Mouse (Mus musculus) stomach, postnatal 0 days (tissue): ENCODE data around the gene Grwd1. TPM values are rescaled to one million over a fixed set of nuclear protein-coding genes. Genes with fewer than 3 reads are reported as not detected.

Experiments used
- ATAC-seq: fragments of 200-750 bp; cut with Nextera tagmentation; 2 replicates; pipeline ENCODE4 v1.8.0; 2017; ENCODE audit not compliant: low FRiP score, low TSS enrichment
- DNase-seq: peaks from one replicate; pipeline ENCODE4 v3.0.0-alpha.2; 2016; ENCODE audit warnings: low spot score
- H3K27ac ChIP-seq: fragments of 300-500 bp; sonication (generic); replicated peaks from 2 replicates; pipeline ENCODE4 v1.5.1; 2014; ENCODE audit warnings: mild to moderate bottlenecking, control low read depth
- H3K27me3 ChIP-seq: fragments of 300-500 bp; sonication (generic); 2 replicates; pipeline ENCODE4 v1.6.1; 2014; ENCODE audit warnings: low read length; ENCODE audit not compliant: control insufficient read depth, insufficient read depth
- H3K36me3 ChIP-seq: fragments of 300-500 bp; sonication (generic); 2 replicates; pipeline ENCODE4 v1.6.1; 2014; ENCODE audit warnings: low read length, mixed read lengths; ENCODE audit not compliant: control insufficient read depth, insufficient read depth
- H3K4me1 ChIP-seq: fragments of 300-500 bp; sonication (generic); replicated peaks from 2 replicates; pipeline ENCODE4 v1.6.1; 2014; ENCODE audit warnings: antibody characterized with exemption; ENCODE audit not compliant: control insufficient read depth, insufficient read depth
- H3K4me2 ChIP-seq: fragments of 300-500 bp; sonication (generic); replicated peaks from 2 replicates; pipeline ENCODE4 v1.6.1; 2014; ENCODE audit warnings: low read depth, mild to moderate bottlenecking, control low read depth, moderate library complexity
- H3K4me3 ChIP-seq: fragments of 300-500 bp; sonication (generic); 2 replicates; pipeline ENCODE4 v1.5.1; 2014; ENCODE audit warnings: low read depth, low read length, control low read depth
- H3K9ac ChIP-seq: fragments of 300-500 bp; sonication (generic); 2 replicates; pipeline ENCODE4 v1.6.1; 2014; ENCODE audit warnings: mild to moderate bottlenecking, low read length, control low read depth, mixed read lengths
- H3K9me3 ChIP-seq: fragments of 300-500 bp; sonication (generic); 2 replicates; pipeline ENCODE4 v1.6.1; 2016; ENCODE audit warnings: low read length; ENCODE audit not compliant: control insufficient read depth
- CTCF ChIP-seq: IDR thresholded peaks from 2 replicates; pipeline ENCODE4 v1.5.1; 2016; ENCODE audit warnings: antibody characterized with exemption, low read depth, mild to moderate bottlenecking, moderate library complexity
- EP300 ChIP-seq: optimal IDR thresholded peaks from 2 replicates; pipeline ENCODE3; 2016; ENCODE audit warnings: antibody characterized with exemption
- WGBS: fragments of 180-500 bp; shearing (Covaris S2); extraction: QIAGEN DNeasy Blood & Tissue Kit; methylation state at CpG from one replicate; pipeline ENCODE4 v1.1.7; 2014; 5-methylcytosine and 5-hydroxymethylcytosine counted together
- polyA plus RNA-seq: library from polyadenylated mRNA; unstranded; fragments of >200 nt; fragmentation: Nextera tagmentation; extraction: Ambion mirVana; gene quantifications from 2 replicates; pipeline ENCODE4 v1.2.1, GENCODE M21; 2015

Gene Grwd1
- polyA plus RNA-seq, 1 experiment from 2014 or later: 25.6 TPM

GRCm38 (mm10) chr7:45832428-45832827 is 1.7 kb upstream of the Grwd1 start:
- H3K27me3 ChIP-seq: peaks cover 9% of the 10 kb centered on the region
- H3K9ac ChIP-seq: no peak overlapping the region
- DNase-seq (peak; percentile 23), ATAC-seq (no peak)
- H3K27ac ChIP-seq: no peak overlapping the region
- peak overlapping the region; percentile 55 for H3K4me2 ChIP-seq
- H3K36me3 ChIP-seq: peaks cover 4% of the 10 kb centered on the region; the same call in 1 of the 2 replicates
- WGBS: 9% methylated on average over 29 of the region's 30 CpGs
- H3K9me3 ChIP-seq: no peaks in the 10 kb centered on the region
- H3K4me1 ChIP-seq: peaks cover 5% of the 10 kb centered on the region
- no peak for TF ChIP-seq CTCF
- no peak for TF ChIP-seq EP300
- peak overlapping the region; percentile 44 for H3K4me3 ChIP-seq

GRCm38 (mm10) chr7:45831128-45831525 is 383 bp upstream of the Grwd1 start:
- Histone ChIP-seq H3K9me3 (no peaks in the 10 kb centered on the region), H3K9ac (no peak overlapping the region), H3K4me1 (peaks cover 5% of the 10 kb centered on the region), H3K4me3 (peak overlapping the region; percentile 85), H3K4me2 (peak overlapping the region; percentile 83; the same call in 1 of the 2 replicates), H3K27ac (no peak overlapping the region), H3K27me3 (peaks cover 9% of the 10 kb centered on the region), H3K36me3 (peaks cover 16% of the 10 kb centered on the region; the same call in 1 of the 2 replicates)
- TF ChIP-seq CTCF: no peak
- TF ChIP-seq EP300: no peak
- no peak for DNase-seq
- no peak for ATAC-seq
- WGBS: 17% methylated on average over 5 of the region's 5 CpGs

- no peaks in the 10 kb centered on the region for H3K9me3 ChIP-seq
- H3K9ac ChIP-seq: no peak overlapping the region
- DNase-seq (no peak), ATAC-seq (no peak)
- peaks cover 24% of the 10 kb centered on the region for H3K36me3 ChIP-seq
- TF ChIP-seq EP300 (no peak), CTCF (no peak)
- H3K4me2 ChIP-seq: no peak overlapping the region
- H3K4me3 ChIP-seq: no peak overlapping the region
- no peak overlapping the region for H3K27ac ChIP-seq
- 89% methylated on average over 7 of the region's 7 CpGs for WGBS
- no peaks in the 10 kb centered on the region for H3K27me3 ChIP-seq
- peaks cover 5% of the 10 kb centered on the region for H3K4me1 ChIP-seq
Measured at GRCm38 (mm10) chr7:45826631-45827030, 4.1 kb downstream of the Grwd1 start.

GRCm38 (mm10) chr7:45824598-45824997 is 6.1 kb downstream of the Grwd1 start, which contains the start of gene Kcnj14:
Kcnj14 (minus strand) TSS chr7:45824782.
- no peak within 1 kb of the TSS for H3K27ac ChIP-seq
- no peaks in the 10 kb centered on the region for H3K9me3 ChIP-seq
- 65% methylated on average over 6 of the region's 7 CpGs for WGBS
- H3K4me2 ChIP-seq: no peak within 1 kb of the TSS
- H3K27me3 ChIP-seq: no peaks in the 10 kb centered on the region
- H3K4me1 ChIP-seq: no peaks in the 10 kb centered on the region
- H3K4me3 ChIP-seq: no peak within 1 kb of the TSS
- no peak within 1 kb of the TSS for H3K9ac ChIP-seq
- no peak for DNase-seq
- TF ChIP-seq EP300 (no peak), CTCF (no peak)
- peaks cover 24% of the 10 kb centered on the region for H3K36me3 ChIP-seq
- ATAC-seq: 0 out of 2 replicates have a peak, but pooled peaks have one; percentile 13

- no peak overlapping the region for H3K27ac ChIP-seq
- H3K36me3 ChIP-seq: peaks cover 8% of the 10 kb centered on the region
- DNase-seq: no peak
- no peaks in the 10 kb centered on the region for H3K4me1 ChIP-seq
- H3K9ac ChIP-seq: no peak overlapping the region
- no peak for ATAC-seq
- no peaks in the 10 kb centered on the region for H3K9me3 ChIP-seq
- TF ChIP-seq CTCF (no peak), EP300 (no peak)
- H3K4me2 ChIP-seq: no peak overlapping the region
- H3K4me3 ChIP-seq: no peak overlapping the region
- no peaks in the 10 kb centered on the region for H3K27me3 ChIP-seq
Measured at GRCm38 (mm10) chr7:45820913-45821312, 9.8 kb downstream of the Grwd1 start.

- TF ChIP-seq EP300 (no peak), CTCF (no peak)
Measured at GRCm38 (mm10) chr7:45819843-45820242, 10.9 kb downstream of the Grwd1 start.

More at GRCm38 (mm10) chr7:45819843-45820242, 10.9 kb downstream of the Grwd1 start:
- ATAC-seq (no peak), DNase-seq (no peak)
- Histone ChIP-seq H3K27me3 (no peaks in the 10 kb centered on the region), H3K4me2 (no peak overlapping the region), H3K4me3 (no peak overlapping the region), H3K9me3 (no peaks in the 10 kb centered on the region), H3K4me1 (no peaks in the 10 kb centered on the region; the same call in 1 of the 2 replicates), H3K9ac (no peak overlapping the region), H3K27ac (no peak overlapping the region), H3K36me3 (peaks cover 1% of the 10 kb centered on the region; the same call in 1 of the 2 replicates)
- 16% methylated on average over 25 of the region's 25 CpGs for WGBS
